Mouse (Mus musculus): ENCODE data around the gene Wfdc6b.

- no peak for TF ChIP-seq EP300 (optimal IDR thresholded peaks at IDR 0.05)
- no peak for TF ChIP-seq CTCF (IDR thresholded peaks at IDR 0.05; ENCODE audit: low read depth)
These were observed 4.5 kb upstream of the Wfdc6b start for GRCm38 (mm10) chr2:164608781-164609180.

All from stomach, postnatal 0 days (tissue).